Mouse (Mus musculus) liver, embryonic 14.5 days (tissue): ENCODE data around the gene Stx1a. TPM values are rescaled to one million over a fixed set of nuclear protein-coding genes. Genes with fewer than 3 reads are reported as not detected.

ENCODE experiments used
- ATAC-seq: fragments of 200-750 bp; cut with Nextera tagmentation; 2 replicates; pipeline ENCODE4 v1.8.0; 2017; ENCODE audit warnings: moderate number of reproducible peaks, mild to moderate bottlenecking, moderate library complexity; ENCODE audit not compliant: insufficient read depth
- DNase-seq, 3 experiments: peaks; one replicate each; pipeline ENCODE4 v3.0.0-alpha.2; 2012 to 2013; ENCODE audit warnings: low read depth in 3 of 3, low spot score in 3 of 3
- H3K27ac ChIP-seq: fragments of 300-500 bp; sonication (generic); 2 replicates; pipeline ENCODE4 v1.5.1; 2014; ENCODE audit warnings: moderate library complexity, mild to moderate bottlenecking, control low read depth, inconsistent platforms
- H3K27me3 ChIP-seq: fragments of 300-500 bp; sonication (generic); 2 replicates; pipeline ENCODE4 v1.6.1; 2014; ENCODE audit warnings: mild to moderate bottlenecking, low read length, moderate library complexity; ENCODE audit not compliant: control insufficient read depth, insufficient read depth
- H3K36me3 ChIP-seq: fragments of 300-500 bp; sonication (generic); replicated peaks from 2 replicates; pipeline ENCODE4 v1.6.1; 2014; ENCODE audit warnings: low read depth; ENCODE audit not compliant: control insufficient read depth, insufficient read depth
- H3K4me1 ChIP-seq, 2 experiments: fragments of 200-500 bp in 1 of 2; fragments of 300-500 bp in 1 of 2; sonication (generic) in 1 of 2; replicated peaks; 2 replicates each; pipeline ENCODE4 v1.6.1; 2012 to 2014; ENCODE audit warnings: antibody characterized with exemption in 1 of 2, inconsistent platforms in 1 of 2, low read length in 1 of 2; ENCODE audit not compliant: control insufficient read depth in 2 of 2, insufficient read depth in 2 of 2
- H3K4me2 ChIP-seq: fragments of 300-500 bp; sonication (generic); 2 replicates; pipeline ENCODE4 v1.6.1; 2014; ENCODE audit warnings: low read depth, mild to moderate bottlenecking, control low read depth, moderate library complexity
- H3K4me3 ChIP-seq, 2 experiments: fragments of 200-500 bp in 1 of 2; fragments of 300-500 bp in 1 of 2; sonication (generic) in 1 of 2; 2 replicates each; pipeline ENCODE4 v1.5.1; 2012 to 2014; ENCODE audit warnings: low read depth in 2 of 2, low read length in 2 of 2, mild to moderate bottlenecking in 2 of 2, control low read depth in 1 of 2, inconsistent platforms in 1 of 2, moderate library complexity in 1 of 2; ENCODE audit not compliant: insufficient read depth in 1 of 2
- H3K9ac ChIP-seq: fragments of 300-500 bp; sonication (generic); replicated peaks from 2 replicates; pipeline ENCODE4 v1.6.1; 2014; ENCODE audit warnings: mild to moderate bottlenecking, control low read depth, moderate library complexity
- H3K9me3 ChIP-seq: fragments of 300-500 bp; sonication (generic); 2 replicates; pipeline ENCODE4 v1.6.1; 2016; ENCODE audit warnings: low read length, mixed read lengths; ENCODE audit not compliant: control insufficient read depth
- CTCF ChIP-seq: IDR thresholded peaks from 2 replicates; pipeline ENCODE4 v1.5.1; 2016; ENCODE audit warnings: antibody characterized with exemption, low read depth, control low read depth
- EP300 ChIP-seq: IDR thresholded peaks from 2 replicates; pipeline ENCODE4 v1.6.1; 2016; ENCODE audit warnings: antibody characterized with exemption, low read depth
- WGBS: fragments of 180-500 bp; shearing (Covaris S2); extraction: QIAGEN DNeasy Blood & Tissue Kit; methylation state at CpG from one replicate; pipeline ENCODE4 v1.1.7; 2014; ENCODE audit not compliant: insufficient replicate concordance; 5-methylcytosine and 5-hydroxymethylcytosine counted together
- polyA plus RNA-seq, 2 experiments: library from polyadenylated mRNA; depleted of rRNA in 1 of 2; stranded (reverse) in 1 of 2; unstranded in 1 of 2; fragments of >200 nt; fragmentation: Nextera tagmentation in 1 of 2; extraction: Ambion mirVana in 1 of 2; gene quantifications; 2 replicates each; pipeline versions ENCODE4 v1.2.1 to v1.2.3; 2012 to 2014

Gene Stx1a
- polyA plus RNA-seq, 2 experiments = 0.72 to 2.3 TPM

- no peak overlapping the region for H3K27ac ChIP-seq
- no peak overlapping the region for H3K4me3 ChIP-seq
- TF ChIP-seq CTCF (no peak), EP300 (no peak)
- H3K4me1 ChIP-seq = peaks cover 0 to 4% of the 10 kb centered on the region in 2 experiments; a peak in 1 of 4 replicates
- H3K4me2 ChIP-seq = no peak overlapping the region
- H3K36me3 ChIP-seq = no peaks in the 10 kb centered on the region
- no peaks in the 10 kb centered on the region for H3K27me3 ChIP-seq
- 69% methylated on average over 5 of the region's 5 CpGs for WGBS
- DNase-seq (no peak), ATAC-seq (no peak)
- H3K9me3 ChIP-seq = no peaks in the 10 kb centered on the region
- no peak overlapping the region for H3K9ac ChIP-seq
Measured at GRCm38 (mm10) chr5:135080539-135080938, 57.3 kb downstream of the Stx1a start.

DNA sequence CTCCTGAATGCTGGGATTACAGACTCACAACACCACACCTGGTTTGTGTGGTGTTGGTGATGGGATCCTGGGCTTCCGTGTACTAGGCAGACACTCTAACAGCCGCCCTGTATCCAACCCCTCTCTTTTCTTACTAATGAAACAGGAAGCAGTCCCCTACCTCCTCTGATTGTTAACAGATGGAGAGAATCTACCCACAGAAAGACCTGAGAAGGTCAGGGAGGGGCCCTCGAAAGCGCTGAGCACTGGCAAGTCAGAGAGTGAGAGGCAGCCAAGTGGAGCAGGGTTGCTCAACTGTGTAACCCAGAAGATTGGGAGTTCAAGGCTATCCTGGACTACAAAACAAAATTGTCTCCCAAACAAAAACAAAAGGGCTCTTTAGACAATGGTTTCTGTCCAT, 63.6 kb downstream of the Stx1a start:
- DNase-seq (no peak), ATAC-seq (no peak)
- H3K4me2 ChIP-seq = no peak overlapping the region
- no peak overlapping the region for H3K4me3 ChIP-seq
- H3K27ac ChIP-seq = no peak overlapping the region
- H3K4me1 ChIP-seq = no peaks in the 10 kb centered on the region
- no peaks in the 10 kb centered on the region for H3K36me3 ChIP-seq
- H3K9me3 ChIP-seq = no peaks in the 10 kb centered on the region
- peaks cover 28% of the 10 kb centered on the region for H3K27me3 ChIP-seq
- WGBS = 44% methylated on average over 4 of the region's 4 CpGs
- TF ChIP-seq CTCF = no peak
- TF ChIP-seq EP300 = no peak
- no peak overlapping the region for H3K9ac ChIP-seq

DNA sequence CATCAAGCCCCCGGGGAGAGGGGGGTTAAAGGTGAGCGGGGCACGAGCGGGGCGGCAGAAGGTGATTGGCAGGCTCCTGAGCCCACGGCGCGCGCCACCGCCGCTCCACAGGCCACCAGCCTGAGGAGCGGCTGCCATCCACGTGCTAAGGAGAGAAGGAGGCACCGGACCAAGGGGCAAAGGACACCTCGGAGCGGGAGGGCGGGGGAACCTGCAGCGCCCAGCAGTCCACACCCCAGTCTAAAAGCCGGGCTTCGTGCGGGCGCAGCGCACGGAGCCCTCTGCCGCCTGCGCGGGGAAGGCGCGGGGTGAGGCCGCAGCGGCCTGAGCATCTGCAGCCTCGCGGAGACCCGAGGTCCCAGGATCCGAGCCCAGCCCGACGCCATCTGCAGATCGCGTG, 66.4 kb downstream of the Stx1a start, which contains the start of gene Mlxipl:
Gene Mlxipl, plus strand, starts transcription at position 238 of the 400 bp plus-strand sequence.
- ATAC-seq = no peak
- WGBS = 7% methylated on average over 39 of the region's 39 CpGs
- no peak within 1 kb of the TSS; the same call in 1 of the 2 replicates for H3K4me2 ChIP-seq
- no peaks in the 10 kb centered on the region for H3K9me3 ChIP-seq
- no peak within 1 kb of the TSS for H3K9ac ChIP-seq
- H3K27me3 ChIP-seq = peaks cover 28% of the 10 kb centered on the region
- no peak within 1 kb of the TSS for H3K4me3 ChIP-seq
- no peak within 1 kb of the TSS for H3K27ac ChIP-seq
- DNase-seq = no peak
- TF ChIP-seq EP300 = no peak
- TF ChIP-seq CTCF = no peak
- H3K36me3 ChIP-seq = no peaks in the 10 kb centered on the region
- H3K4me1 ChIP-seq = no peaks in the 10 kb centered on the region

Other genes starting within 250 kb of the Stx1a start
- 0.04 TPM in 1 of 2 replicates, not detected in the other for gene Tmem270, start 116.7 kb upstream of the Stx1a start, polyA plus RNA-seq (2012; rRNA removed)
- not detected in 2 replicates for gene Tmem270, start 116.7 kb upstream of the Stx1a start, polyA plus RNA-seq (2014; fragmentation: Nextera tagmentation; extraction: Ambion mirVana)
- 148 and 152 TPM in 2 replicates for gene Cldn13, start 108.0 kb upstream of the Stx1a start, polyA plus RNA-seq (2012; rRNA removed)
- gene Cldn13, start 108.0 kb upstream of the Stx1a start, polyA plus RNA-seq (2014; fragmentation: Nextera tagmentation; extraction: Ambion mirVana) = 288 and 296 TPM in 2 replicates
- gene Mettl27, start 91.1 kb upstream of the Stx1a start, polyA plus RNA-seq (2012; rRNA removed) = 7.1 and 7.9 TPM in 2 replicates
- gene Mettl27, start 91.1 kb upstream of the Stx1a start, polyA plus RNA-seq (2014; fragmentation: Nextera tagmentation; extraction: Ambion mirVana) = 14.4 and 16.3 TPM in 2 replicates
- gene Cldn4, start 76.5 kb upstream of the Stx1a start, polyA plus RNA-seq (2012; rRNA removed) = 0.35 and 0.39 TPM in 2 replicates
- 0.29 TPM in 2 replicates for gene Cldn4, start 76.5 kb upstream of the Stx1a start, polyA plus RNA-seq (2014; fragmentation: Nextera tagmentation; extraction: Ambion mirVana)
- gene Cldn3, start 37.3 kb upstream of the Stx1a start, polyA plus RNA-seq (2012; rRNA removed) = 0.47 and 0.73 TPM in 2 replicates
- gene Cldn3, start 37.3 kb upstream of the Stx1a start, polyA plus RNA-seq (2014; fragmentation: Nextera tagmentation; extraction: Ambion mirVana) = 0.43 and 0.47 TPM in 2 replicates
- gene Abhd11, start 14.3 kb upstream of the Stx1a start, polyA plus RNA-seq (2012; rRNA removed) = 27.0 and 27.9 TPM in 2 replicates
- gene Abhd11, start 14.3 kb upstream of the Stx1a start, polyA plus RNA-seq (2014; fragmentation: Nextera tagmentation; extraction: Ambion mirVana) = 23.1 and 25.1 TPM in 2 replicates
- 9.5 and 12.1 TPM in 2 replicates for gene Dnajc30, start 40.7 kb downstream of the Stx1a start, polyA plus RNA-seq (2012; rRNA removed)
- gene Dnajc30, start 40.7 kb downstream of the Stx1a start, polyA plus RNA-seq (2014; fragmentation: Nextera tagmentation; extraction: Ambion mirVana) = 13.3 and 14.2 TPM in 2 replicates
- gene Bud23, start 41.5 kb downstream of the Stx1a start, polyA plus RNA-seq (2012; rRNA removed) = 36.7 and 43.3 TPM in 2 replicates
- gene Bud23, start 41.5 kb downstream of the Stx1a start, polyA plus RNA-seq (2014; fragmentation: Nextera tagmentation; extraction: Ambion mirVana) = 46.0 and 50.1 TPM in 2 replicates
- 0.29 and 0.30 TPM in 2 replicates for gene Vps37d, start 54.8 kb downstream of the Stx1a start, polyA plus RNA-seq (2012; rRNA removed)
- gene Vps37d, start 54.8 kb downstream of the Stx1a start, polyA plus RNA-seq (2014; fragmentation: Nextera tagmentation; extraction: Ambion mirVana) = 0.06 and 0.10 TPM in 2 replicates
- gene Mlxipl, start 66.4 kb downstream of the Stx1a start, polyA plus RNA-seq (2012; rRNA removed) = 14.7 and 18.5 TPM in 2 replicates
- 6.6 and 8.4 TPM in 2 replicates for gene Mlxipl, start 66.4 kb downstream of the Stx1a start, polyA plus RNA-seq (2014; fragmentation: Nextera tagmentation; extraction: Ambion mirVana)
- gene Tbl2, start 126.2 kb downstream of the Stx1a start, polyA plus RNA-seq (2012; rRNA removed) = 4.4 and 5.5 TPM in 2 replicates
- 9.8 and 10.2 TPM in 2 replicates for gene Tbl2, start 126.2 kb downstream of the Stx1a start, polyA plus RNA-seq (2014; fragmentation: Nextera tagmentation; extraction: Ambion mirVana)
- gene Bcl7b, start 144.8 kb downstream of the Stx1a start, polyA plus RNA-seq (2012; rRNA removed) = 9.7 and 10.0 TPM in 2 replicates
- gene Bcl7b, start 144.8 kb downstream of the Stx1a start, polyA plus RNA-seq (2014; fragmentation: Nextera tagmentation; extraction: Ambion mirVana) = 25.6 and 26.7 TPM in 2 replicates
- 14.3 and 20.7 TPM in 2 replicates for gene Baz1b, start 163.8 kb downstream of the Stx1a start, polyA plus RNA-seq (2012; rRNA removed)
- 18.2 and 22.3 TPM in 2 replicates for gene Baz1b, start 163.8 kb downstream of the Stx1a start, polyA plus RNA-seq (2014; fragmentation: Nextera tagmentation; extraction: Ambion mirVana)
- 0.19 and 0.24 TPM in 2 replicates for gene Fzd9, start 227.7 kb downstream of the Stx1a start, polyA plus RNA-seq (2012; rRNA removed)
- gene Fzd9, start 227.7 kb downstream of the Stx1a start, polyA plus RNA-seq (2014; fragmentation: Nextera tagmentation; extraction: Ambion mirVana) = 0.25 TPM in 1 of 2 replicates, not detected in the other